Mouse (Mus musculus) kidney, adult 18-20 months (tissue): ENCODE results near the gene Fcgbp.
"Not testable (repeated sequence)": the region's sequence is repeated elsewhere in the genome, so short reads cannot be mapped to it uniquely, and the experiment has no call there.

Experiments
- DNase-seq: peaks from one replicate; pipeline ENCODE4 v3.0.0; 2021

The Fcgbp gene

DNA sequence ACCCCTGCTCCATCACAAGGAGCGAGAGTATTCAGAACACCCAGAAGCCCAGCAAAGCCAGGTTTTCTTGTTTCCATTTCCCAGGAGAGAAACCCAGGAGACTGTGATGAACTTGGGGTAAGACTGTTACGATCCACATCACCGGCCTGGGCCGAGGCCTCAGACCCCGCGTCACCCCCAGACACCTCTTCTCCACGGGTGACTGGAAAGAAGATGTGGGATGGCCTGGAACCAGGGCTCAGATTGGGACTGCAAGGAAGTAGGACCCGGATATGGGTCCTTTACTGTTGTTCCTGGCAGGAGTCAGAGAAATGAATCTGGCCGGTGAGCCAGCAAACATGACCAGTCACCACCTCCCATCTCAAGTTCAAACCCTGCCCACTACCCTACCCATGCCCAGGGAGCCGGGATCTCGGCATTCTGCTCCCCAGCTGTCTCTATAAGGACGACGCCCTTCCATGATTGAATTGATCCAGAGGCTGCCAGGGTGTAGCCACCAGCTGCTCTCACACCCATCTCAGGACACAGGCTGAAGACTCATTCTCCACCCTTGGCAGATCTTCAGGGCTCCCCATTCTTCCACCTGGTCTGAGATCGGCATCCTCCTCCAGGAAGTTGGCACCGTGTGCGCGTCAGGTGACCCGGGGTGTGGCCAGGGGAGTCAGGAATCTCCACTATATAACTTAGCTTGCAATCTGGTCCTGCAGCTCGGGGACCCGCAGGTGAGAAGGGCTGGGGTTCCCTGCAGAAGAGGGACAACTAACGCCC is at the start of gene Fcgbp:
Fcgbp (plus strand) TSS at position 706 of the 768 bp plus-strand sequence.
- DNase-seq: no peak

DNA sequence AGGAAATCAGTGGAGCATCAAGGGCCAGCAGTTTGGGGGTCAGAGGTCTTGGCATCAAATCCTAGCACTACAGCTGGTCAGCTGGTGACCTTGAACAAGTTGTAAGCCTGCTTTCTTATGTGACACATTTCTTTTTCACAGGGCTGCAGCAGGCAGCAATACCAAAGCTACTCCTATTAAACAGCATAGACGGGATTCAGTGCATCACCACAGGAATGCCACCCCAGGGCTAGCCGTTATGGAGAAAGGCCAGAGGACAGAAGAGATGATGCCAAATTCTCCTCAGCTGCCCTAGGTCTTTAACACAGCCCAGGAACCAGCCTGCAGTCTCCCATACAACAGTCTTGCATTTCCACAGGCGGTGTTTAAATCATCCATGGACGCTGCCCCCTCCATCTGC is 26.5 kb upstream of the Fcgbp start:
- DNase-seq: no peak

DNA sequence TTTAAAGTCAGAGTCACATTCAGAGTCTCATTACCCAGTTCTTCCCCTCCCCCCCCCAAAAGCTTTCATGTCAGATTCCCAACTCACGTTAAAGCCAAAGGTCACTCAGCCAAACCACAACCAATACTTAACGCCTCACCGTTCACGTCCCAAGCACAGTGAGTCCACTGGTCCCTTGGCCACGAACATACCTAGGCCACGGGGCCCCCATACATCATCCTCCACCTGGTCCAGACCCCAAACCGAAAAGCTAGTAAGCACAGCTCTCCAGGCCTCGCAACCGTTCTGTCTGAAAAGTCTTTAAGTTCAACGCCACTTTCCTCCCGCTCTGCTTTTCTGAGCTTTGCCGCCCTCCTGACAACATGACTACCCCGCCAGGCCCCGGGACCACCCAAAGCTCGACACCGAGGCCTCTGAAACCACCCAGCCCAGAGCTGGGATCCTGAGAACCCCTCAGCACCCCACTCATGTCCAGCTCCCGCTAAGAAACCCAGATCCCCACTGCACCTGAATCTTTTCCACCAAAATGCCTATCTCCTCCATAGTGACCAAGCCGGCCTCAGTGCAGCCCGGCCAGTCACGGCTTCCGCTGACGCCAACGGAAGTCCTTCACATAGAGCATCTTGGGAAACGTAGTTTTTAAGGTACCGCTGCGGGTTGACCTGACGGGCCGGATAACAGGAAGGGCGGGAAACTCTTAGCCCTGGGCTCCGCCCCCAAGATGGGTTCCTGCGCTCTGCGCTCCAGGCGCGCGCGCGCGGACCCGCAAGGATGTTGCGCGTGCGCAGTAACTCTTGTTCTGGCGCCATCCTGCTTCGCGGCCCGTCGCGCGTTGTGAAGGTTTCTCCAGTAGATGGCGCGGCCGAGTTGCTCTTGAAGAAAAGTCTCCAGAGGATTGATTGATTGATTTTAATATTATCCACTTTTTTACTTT is 21.3 kb upstream of the Fcgbp start, which contains the start of gene Psmc4:
Psmc4 (minus strand) TSS at position 626 of the 934 bp plus-strand sequence.
- DNase-seq: peak; percentile 97

- no peak for DNase-seq
These were observed 20.5 kb upstream of the Fcgbp start for GRCm38 (mm10) chr7:28050584-28050983.

DNA sequence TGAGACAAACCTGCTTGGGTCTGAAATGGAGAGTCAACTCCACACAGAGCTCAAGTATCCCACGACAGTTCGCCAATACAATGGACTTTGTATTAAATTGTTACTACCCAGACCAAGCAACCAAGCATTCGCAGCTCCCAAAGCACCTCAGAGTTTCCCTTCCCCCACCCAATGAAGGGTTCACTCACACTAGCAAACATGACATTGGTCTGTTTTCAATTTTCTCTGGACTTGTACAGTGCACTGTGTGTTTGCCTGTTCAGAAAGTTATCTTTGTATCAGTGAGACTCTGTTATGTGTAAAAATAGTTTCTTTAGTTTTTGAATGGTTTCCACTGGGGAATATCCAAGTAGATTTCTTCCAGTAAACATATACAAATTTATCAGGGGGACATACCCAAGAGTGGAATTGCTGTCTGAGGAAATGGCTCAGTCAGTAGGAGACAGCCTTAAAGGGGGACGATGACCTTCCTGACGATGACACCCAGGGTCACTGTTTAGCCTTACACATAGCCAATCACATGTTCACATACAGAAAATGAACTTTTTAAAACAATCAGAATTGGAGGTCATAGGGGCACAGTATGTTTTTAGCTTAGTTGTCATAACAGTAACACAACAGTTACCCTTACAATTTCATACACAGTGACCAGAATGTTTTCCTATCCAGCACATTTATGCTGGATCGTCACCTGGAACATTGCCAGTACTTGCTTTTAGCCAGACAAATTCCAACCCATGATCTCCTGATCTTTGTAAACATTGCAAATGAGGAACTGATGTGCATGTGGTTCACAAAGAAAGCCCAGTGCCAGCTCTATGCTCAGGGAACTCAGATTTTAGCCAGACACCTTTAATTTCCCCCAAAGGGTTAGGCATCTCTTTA is 17.7 kb upstream of the Fcgbp start:
- DNase-seq: no peak

DNA sequence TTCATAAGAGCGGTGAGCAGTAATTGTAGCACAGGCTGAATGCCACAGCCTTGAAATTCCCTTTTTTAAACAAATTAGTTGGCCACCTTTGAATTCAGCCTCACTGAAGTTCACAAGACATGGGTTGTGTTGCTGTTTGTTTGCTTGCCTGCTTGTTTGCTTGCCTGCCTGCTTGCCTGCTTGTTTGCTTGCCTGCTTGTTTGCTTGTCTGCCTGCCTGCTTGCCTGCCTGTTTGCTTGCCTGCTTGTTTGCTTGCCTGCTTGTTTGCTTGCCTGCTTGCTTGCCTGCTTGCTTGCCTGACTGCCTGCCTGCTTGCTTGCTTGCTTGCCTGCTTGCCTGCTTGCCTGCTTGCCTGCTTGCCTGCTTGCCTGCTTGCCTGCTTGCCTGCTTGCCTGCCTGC is 11.1 kb upstream of the Fcgbp start:
- DNase-seq: no peak

- DNase-seq: no peak
These were observed 2.4 kb upstream of the Fcgbp start for GRCm38 (mm10) chr7:28068661-28069060.

DNA sequence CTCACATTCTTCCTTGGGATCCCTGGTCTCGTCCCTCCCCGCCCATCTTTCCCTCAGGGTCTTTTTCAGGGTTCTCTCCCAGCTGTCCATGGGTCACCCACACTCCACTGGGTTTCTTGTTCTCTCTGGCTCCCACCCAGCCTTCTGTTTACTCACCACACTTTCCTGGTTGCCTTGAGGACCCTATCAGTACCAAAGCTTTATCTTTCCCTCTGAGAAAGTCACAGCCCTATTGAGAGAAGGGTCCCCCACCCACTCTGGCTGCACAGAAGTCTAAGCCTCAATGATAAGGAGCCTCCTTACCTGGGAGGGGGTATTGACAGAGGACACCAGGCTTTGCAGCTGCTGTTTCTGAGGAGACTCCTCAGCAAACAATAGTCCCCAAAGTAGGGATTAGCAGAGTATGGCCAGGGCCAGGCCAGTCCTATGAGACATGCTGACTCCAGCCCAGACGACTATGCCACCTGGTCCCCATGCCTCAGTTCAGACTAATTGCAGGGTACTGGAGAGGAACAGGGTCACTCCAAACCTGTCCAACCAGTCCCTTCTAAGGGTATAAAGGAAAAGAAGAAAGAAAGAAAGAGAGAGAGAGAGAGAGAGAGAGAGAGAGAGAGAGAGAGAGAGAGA is 1.4 kb upstream of the Fcgbp start:
- no peak for DNase-seq

DNA sequence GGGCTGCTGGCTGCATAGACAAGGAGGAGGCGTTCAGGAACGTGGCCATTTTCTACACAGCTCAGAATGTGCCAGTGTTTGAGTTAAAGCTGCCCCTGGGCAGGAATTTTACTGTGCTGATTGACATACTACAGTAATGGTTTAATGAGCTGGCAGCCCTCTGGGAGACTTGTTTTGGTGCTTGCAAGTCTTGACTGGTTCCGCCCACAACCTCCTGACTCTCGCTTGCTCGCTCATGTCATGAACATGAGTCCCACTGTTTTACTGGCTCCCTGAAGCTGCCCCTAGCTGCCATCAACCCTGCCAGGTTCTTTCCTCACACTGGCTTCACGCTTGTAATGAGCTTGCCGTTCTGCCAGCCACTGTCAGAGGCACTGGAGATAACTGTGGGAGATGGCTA is 13.2 kb downstream of the Fcgbp start:
- peak; percentile 17 for DNase-seq

DNA sequence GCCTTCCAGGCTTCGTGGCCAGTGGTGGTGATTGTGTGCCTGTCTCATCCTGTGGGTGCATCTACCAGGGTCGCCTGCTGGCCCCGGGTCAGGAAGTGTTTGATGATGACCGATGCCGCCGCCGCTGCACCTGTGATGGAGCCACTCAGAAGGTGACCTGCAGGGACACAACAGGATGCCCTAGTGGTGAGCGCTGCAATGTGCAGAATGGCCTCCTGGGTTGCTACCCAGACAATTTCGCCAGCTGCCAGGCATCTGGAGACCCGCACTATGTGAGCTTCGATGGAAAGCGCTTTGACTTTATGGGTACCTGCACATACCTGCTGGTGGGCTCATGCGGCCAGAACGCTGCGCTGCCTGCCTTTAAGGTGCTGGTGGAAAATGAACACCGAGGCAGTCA is 15.2 kb downstream of the Fcgbp start:
- DNase-seq: no peak

GRCm38 (mm10) chr7:28093541-28093940 is 22.5 kb downstream of the Fcgbp start:
- DNase-seq: no peak

GRCm38 (mm10) chr7:28099101-28099500 is 28.1 kb downstream of the Fcgbp start:
- DNase-seq: no peak

GRCm38 (mm10) chr7:28100596-28101590 is 29.9 kb downstream of the Fcgbp start:
- peak; percentile 70 for DNase-seq

DNA sequence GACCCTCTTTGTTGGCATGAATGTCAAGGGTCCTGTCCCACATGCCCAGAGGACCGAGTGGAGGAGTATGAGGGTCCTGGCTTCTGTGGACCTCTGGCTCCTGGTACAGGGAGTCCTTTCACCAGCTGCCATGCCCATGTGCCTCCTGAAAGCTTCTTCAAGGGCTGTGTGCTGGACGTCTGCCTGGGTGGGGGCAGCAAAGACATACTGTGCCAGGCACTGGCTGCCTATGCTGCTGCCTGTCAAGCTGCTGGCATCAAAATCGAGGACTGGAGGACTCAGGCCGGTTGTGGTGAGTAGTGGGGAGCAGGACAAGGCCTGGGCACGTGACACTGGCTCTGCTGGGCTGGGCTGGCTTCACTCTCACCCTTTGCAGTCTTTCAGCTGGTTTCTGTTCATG is 31.9 kb downstream of the Fcgbp start:
- not testable (repeated sequence) for DNase-seq

- DNase-seq: peak; percentile 76
These were observed 33.6 kb downstream of the Fcgbp start for GRCm38 (mm10) chr7:28104670-28105069.

- no peak for DNase-seq
These were observed 35.2 kb downstream of the Fcgbp start for GRCm38 (mm10) chr7:28106241-28106640.

DNA sequence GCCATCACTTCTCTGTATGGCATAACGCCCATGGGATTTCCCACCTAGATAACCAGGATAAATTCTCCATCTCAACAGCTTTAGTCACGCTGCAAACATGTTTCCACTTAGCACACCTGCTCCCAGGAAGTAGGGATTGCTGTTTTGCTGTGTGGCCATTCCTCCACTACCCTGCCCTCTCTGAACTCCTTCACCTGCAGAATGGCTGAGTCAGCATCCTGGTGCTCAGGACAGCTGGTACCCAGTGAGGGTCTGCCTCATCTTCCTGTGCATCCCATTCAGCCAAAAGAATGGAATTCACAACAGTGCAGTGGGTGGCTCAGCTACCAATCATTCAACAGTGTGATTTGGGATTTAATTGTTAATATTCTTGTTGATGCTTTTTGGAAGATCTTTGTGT is 43.6 kb downstream of the Fcgbp start:
- no peak for DNase-seq

GRCm38 (mm10) chr7:28129166-28129565 is 58.1 kb downstream of the Fcgbp start, which contains the start of gene 9530053A07Rik:
Gene 9530053A07Rik (plus strand): TSS chr7:28129466.
- DNase-seq: no peak

DNA sequence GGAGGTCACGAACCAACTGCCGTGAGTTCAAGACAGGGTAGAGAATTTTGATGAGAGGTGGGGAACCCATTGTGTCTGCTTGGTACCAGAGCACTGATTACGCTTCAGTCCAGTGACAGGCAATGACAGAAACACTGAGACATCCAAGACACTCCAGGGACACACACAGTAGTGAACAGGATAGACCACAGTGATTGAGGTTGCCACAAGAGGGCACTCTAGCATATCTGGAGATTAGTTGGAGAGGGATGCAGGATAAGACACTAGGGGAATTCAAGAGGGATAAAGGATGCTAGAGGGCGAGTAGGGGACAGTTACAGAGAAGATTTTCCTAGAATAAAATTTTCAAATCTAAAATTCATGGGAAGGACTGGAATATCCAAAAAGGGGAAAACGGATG is 66.6 kb downstream of the Fcgbp start:
- peak; percentile 26 for DNase-seq

DNA sequence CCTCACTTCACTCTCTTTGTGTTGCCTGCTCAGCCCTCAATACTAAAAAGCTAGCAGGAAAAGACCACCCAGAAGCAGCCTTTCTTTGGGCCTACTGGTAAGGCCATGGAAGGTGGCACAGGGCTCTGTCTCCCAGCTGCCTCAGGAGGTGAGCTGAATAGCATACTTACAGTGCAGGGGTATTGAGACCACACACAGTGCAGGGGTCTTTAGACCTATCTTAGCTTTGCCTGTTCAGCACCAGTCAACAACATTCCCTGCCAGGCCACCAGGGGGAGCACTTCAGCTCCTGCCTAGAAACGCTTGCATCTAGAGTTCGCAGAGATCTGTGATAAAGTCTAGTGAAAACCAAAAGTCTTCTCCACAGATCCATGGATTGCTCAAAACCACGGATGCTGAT is 77.2 kb downstream of the Fcgbp start:
- DNase-seq: peak; percentile 63

GRCm38 (mm10) chr7:28149841-28150240 is 78.8 kb downstream of the Fcgbp start:
- no peak for DNase-seq
